Mouse (Mus musculus) lung, embryonic 14.5 days (tissue): ENCODE results near the gene Fam32a. TPM values are rescaled to one million over a fixed set of nuclear protein-coding genes. Genes with fewer than 3 reads are reported as not detected.
A peak's percentile ranks its signal among the peaks of the same experiment; 100 is the strongest.

Experiments
- ATAC-seq: fragments of 200-750 bp; cut with Nextera tagmentation; 2 replicates; pipeline ENCODE4 v1.8.0; 2017; ENCODE audit warnings: mild to moderate bottlenecking, moderate TSS enrichment, moderate library complexity; ENCODE audit not compliant: insufficient read depth
- DNase-seq: peaks from one replicate; pipeline ENCODE4 v3.0.0-alpha.2; 2015
- H3K27ac ChIP-seq: fragments of 300-500 bp; sonication (generic); 2 replicates; pipeline ENCODE4 v1.5.1; 2014; ENCODE audit warnings: low read depth, mild to moderate bottlenecking, moderate library complexity
- H3K27me3 ChIP-seq: fragments of 300-500 bp; sonication (generic); 2 replicates; pipeline ENCODE4 v1.6.1; 2014; ENCODE audit warnings: low read length, control low read depth; ENCODE audit not compliant: insufficient read depth
- H3K36me3 ChIP-seq: fragments of 300-500 bp; sonication (generic); 2 replicates; pipeline ENCODE4 v1.6.1; 2014; ENCODE audit warnings: control low read depth; ENCODE audit not compliant: insufficient read depth
- H3K4me1 ChIP-seq: fragments of 300-500 bp; sonication (generic); 2 replicates; pipeline ENCODE4 v1.6.1; 2014; ENCODE audit warnings: antibody characterized with exemption, control low read depth; ENCODE audit not compliant: insufficient read depth
- H3K4me2 ChIP-seq: fragments of 300-500 bp; sonication (generic); 2 replicates; pipeline ENCODE4 v1.6.1; 2014; ENCODE audit warnings: mild to moderate bottlenecking
- H3K4me3 ChIP-seq: fragments of 300-500 bp; sonication (generic); 2 replicates; pipeline ENCODE4 v1.5.1; 2014; ENCODE audit warnings: low read depth, low read length
- H3K9ac ChIP-seq: fragments of 300-500 bp; sonication (generic); 2 replicates; pipeline ENCODE4 v1.6.1; 2014
- H3K9me3 ChIP-seq: fragments of 300-500 bp; sonication (generic); 2 replicates; pipeline ENCODE4 v1.6.1; 2016; ENCODE audit warnings: low read depth, low read length, control low read depth
- CTCF ChIP-seq: IDR thresholded peaks from 2 replicates; pipeline ENCODE4 v1.5.1; 2016; ENCODE audit warnings: antibody characterized with exemption, low read depth
- WGBS: fragments of 180-500 bp; shearing (Covaris S2); extraction: QIAGEN DNeasy Blood & Tissue Kit; methylation state at CpG from one replicate; pipeline ENCODE4 v1.1.7; 2014; 5-methylcytosine and 5-hydroxymethylcytosine counted together
- polyA plus RNA-seq: library from polyadenylated mRNA; unstranded; fragments of >200 nt; fragmentation: Nextera tagmentation; extraction: Ambion mirVana; gene quantifications from 2 replicates; pipeline ENCODE4 v1.2.1, GENCODE M21; 2014

The Fam32a gene
- polyA plus RNA-seq, 1 experiment from 2014 or later, result 65.3 TPM

DNA sequence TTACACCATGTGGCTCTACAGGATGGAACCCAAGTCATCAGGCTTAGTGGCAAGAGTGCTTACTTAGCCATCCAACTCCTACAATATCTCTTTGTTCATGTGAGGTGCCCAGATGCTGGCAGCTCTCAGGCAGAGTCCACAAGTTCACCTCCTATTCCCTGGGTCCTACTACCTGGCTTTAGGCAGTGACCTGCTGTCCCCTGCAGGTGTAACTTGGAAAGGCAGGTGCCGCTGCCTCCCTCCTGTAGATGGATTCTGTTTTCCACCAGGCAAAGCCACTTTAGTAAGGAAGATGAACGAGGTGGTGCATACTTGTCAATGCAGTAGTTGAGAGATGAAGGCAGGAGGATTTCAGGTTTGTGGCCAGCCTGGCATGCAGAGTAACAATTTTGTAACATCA is 4.5 kb upstream of the Fam32a start:
- ATAC-seq (no peak), DNase-seq (peak; percentile 3)
- H3K27ac ChIP-seq, result no peak overlapping the region
- H3K9me3 ChIP-seq, result no peaks in the 10 kb centered on the region
- no peak overlapping the region for H3K4me2 ChIP-seq
- no peaks in the 10 kb centered on the region for H3K4me1 ChIP-seq
- H3K36me3 ChIP-seq, result no peaks in the 10 kb centered on the region
- no peak overlapping the region for H3K9ac ChIP-seq
- no peak overlapping the region for H3K4me3 ChIP-seq
- no peaks in the 10 kb centered on the region for H3K27me3 ChIP-seq
- WGBS, result 35% methylated on average over 2 of the region's 2 CpGs
- TF ChIP-seq CTCF, result peak; percentile 60

DNA sequence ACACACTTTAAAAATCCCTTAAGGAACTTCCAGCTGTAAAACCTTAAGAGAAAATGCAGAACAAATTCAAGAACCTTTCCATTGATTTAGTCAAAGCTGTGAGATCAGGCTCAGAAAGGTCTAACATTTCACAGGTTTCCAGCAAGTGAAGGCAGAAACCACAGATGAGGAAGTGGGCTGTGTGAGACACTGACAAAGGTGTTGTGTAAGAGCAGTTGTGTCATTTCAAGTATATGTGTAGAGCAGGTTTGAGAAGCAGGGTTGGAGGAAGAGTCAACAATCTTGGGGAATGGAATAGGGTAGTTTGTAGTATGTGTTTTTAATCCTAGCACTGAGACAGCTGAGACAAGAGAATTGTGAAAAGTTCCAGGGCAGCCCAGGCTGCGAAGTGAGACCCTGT is 3.7 kb upstream of the Fam32a start:
- H3K4me2 ChIP-seq, result no peak overlapping the region
- no peaks in the 10 kb centered on the region for H3K9me3 ChIP-seq
- ATAC-seq, result no peak
- no peaks in the 10 kb centered on the region for H3K36me3 ChIP-seq
- 0 out of 2 replicates have a peak, but pooled peaks cover 3% of the 10 kb centered on the region for H3K4me1 ChIP-seq
- TF ChIP-seq CTCF, result no peak
- no peak overlapping the region for H3K27ac ChIP-seq
- no peak for DNase-seq
- 27% methylated on average over 1 of the region's 1 CpGs for WGBS
- H3K4me3 ChIP-seq, result no peak overlapping the region
- H3K9ac ChIP-seq, result no peak overlapping the region
- no peaks in the 10 kb centered on the region for H3K27me3 ChIP-seq

DNA sequence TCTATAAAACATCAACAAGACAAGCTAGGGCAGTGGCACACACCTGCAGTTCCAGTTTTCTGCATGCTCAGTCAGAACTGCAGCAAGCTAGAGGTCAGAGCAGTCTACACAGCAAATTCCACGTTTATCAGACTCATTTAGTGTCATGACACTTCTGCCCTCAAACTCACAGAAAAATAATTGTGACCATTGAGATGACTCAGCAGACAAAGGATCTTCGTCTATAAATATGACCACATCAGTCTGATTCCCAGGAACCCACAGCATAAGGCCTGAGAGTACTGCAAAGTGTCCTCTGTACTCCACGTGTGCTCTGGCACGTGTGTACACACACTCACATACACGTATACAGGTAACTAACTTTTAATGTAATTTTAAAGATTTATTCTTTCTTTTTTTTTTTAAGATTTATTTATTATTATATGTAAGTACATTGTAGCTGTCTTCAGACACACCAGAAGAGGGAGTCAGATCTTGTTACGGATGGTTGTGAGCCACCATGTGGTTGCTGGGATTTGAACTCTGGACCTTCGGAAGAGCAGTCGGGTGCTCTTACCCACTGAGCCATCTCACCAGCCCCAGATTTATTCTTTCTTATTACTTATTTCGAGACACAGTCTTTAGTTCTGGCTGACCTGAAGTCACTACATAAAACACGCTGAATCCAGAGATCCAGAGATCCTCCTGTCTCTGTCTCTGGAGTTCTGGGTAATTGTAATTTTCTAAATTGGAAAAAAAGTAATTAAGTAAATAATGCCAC is 569 bp upstream of the Fam32a start:
- Histone ChIP-seq H3K27me3 (no peaks in the 10 kb centered on the region), H3K9me3 (no peaks in the 10 kb centered on the region), H3K9ac (no peak overlapping the region), H3K4me3 (0 out of 2 replicates have a peak overlapping the region, but pooled peaks have one; percentile 69), H3K27ac (no peak overlapping the region), H3K4me2 (peak overlapping the region; percentile 78), H3K4me1 (0 out of 2 replicates have a peak, but pooled peaks cover 3% of the 10 kb centered on the region), H3K36me3 (peaks cover 28% of the 10 kb centered on the region)
- DNase-seq, result no peak
- WGBS, result 75% methylated on average over 9 of the region's 10 CpGs
- no peak for TF ChIP-seq CTCF
- ATAC-seq, result 0 out of 2 replicates have a peak, but pooled peaks have one; percentile 7

DNA sequence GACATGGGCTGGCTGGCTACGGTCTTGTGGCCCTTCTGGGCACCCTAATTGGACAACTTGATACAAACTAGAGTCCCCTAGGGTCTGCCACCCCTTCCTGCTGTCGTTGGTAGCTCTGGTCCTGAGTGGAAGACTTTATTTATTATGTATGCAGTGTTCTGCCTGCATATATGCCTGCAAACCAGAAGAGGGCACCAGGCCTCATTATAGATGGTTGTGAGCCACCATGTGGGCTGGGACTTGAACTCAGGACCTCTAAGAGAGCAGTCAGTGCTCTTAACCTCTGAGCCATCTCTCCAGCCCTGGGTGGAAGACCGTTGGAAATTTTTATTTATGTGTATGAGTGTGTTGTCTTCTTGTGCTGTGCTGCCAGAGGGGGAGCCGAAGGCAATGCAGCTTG is 1.2 kb downstream of the Fam32a start:
- H3K4me1 ChIP-seq, result 0 out of 2 replicates have a peak, but pooled peaks cover 3% of the 10 kb centered on the region
- H3K27me3 ChIP-seq, result no peaks in the 10 kb centered on the region
- WGBS, result 82% methylated on average over 4 of the region's 4 CpGs
- H3K9me3 ChIP-seq, result no peaks in the 10 kb centered on the region
- DNase-seq, result peak; percentile 3
- H3K27ac ChIP-seq, result no peak overlapping the region
- H3K4me2 ChIP-seq, result peak overlapping the region; percentile 78
- TF ChIP-seq CTCF, result no peak; the same call in 1 of the 2 replicates
- peaks cover 32% of the 10 kb centered on the region for H3K36me3 ChIP-seq
- no peak overlapping the region for H3K9ac ChIP-seq
- ATAC-seq, result no peak
- H3K4me3 ChIP-seq, result peak overlapping the region; percentile 69

DNA sequence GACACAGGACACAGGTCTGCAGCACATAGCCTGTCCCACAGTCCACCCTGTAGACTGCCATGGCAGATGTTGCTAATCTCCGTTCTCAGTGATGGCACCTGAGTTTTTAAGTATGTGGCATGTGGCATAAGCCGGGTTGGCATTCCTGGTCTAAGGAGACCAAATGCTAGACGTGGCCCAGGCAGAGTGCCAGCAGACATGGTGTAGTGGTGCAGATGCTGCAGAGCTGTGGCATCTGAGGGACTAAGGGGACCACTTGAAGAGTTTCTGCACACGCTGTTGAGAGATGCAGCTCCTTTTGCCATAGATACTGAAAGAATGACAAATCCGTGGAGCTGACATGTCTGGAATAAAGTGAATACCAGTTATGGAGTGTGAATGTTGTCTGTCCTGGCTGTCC is 3.1 kb downstream of the Fam32a start:
- Histone ChIP-seq H3K9me3 (no peaks in the 10 kb centered on the region), H3K27me3 (no peaks in the 10 kb centered on the region), H3K27ac (no peak overlapping the region), H3K4me2 (no peak overlapping the region), H3K4me3 (no peak overlapping the region), H3K9ac (no peak overlapping the region), H3K4me1 (0 out of 2 replicates have a peak, but pooled peaks cover 3% of the 10 kb centered on the region), H3K36me3 (peaks cover 32% of the 10 kb centered on the region)
- no peak for ATAC-seq
- 79% methylated on average over 5 of the region's 5 CpGs for WGBS
- no peak for DNase-seq
- TF ChIP-seq CTCF, result no peak

DNA sequence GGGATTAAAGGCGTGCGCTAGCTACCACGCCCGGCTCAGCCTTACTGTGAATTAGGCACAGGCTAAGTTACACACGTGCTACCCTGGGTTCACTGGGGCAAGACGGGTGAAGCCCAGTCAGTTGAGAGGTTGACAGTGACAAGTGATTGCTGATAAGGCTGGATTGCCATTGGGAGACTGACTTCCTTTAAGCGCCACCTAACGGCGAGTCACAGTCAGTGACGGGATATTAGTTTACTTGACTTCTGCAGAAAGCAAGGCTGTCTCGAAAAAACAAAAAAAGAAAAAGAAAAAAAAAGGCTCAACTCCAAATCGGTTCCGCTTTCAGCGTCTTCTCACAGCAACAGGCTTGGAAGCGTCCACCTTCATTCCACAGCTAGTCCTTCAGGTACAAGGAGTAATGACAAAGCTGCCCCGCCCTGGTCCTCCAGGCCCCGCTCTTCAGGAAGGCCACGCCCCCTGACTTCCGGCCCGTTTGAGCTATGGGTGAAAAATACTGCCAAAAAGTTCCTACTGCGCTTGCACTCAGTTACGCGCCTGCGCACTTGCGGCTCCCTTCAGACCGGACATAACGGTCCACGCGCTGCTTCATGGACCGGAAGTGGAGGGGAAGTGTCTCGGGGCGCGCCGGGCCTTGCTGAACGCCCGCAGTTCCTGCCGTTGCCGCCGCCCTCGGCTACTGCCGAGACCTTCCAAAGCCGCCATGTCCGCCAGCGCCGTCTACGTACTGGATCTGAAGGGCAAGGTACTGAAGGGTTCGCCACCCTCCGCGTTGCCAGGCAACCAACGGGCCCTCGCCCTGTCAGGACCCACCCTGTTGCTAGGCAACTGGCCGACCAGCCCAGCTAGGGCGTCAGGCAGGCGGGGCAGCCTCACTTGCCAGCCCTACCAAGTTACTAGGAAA is 20.2 kb downstream of the Fam32a start, which contains the start of gene Ap1m1:
TSS of gene Ap1m1 (plus strand) at position 520 of the 904 bp plus-strand sequence.
- Histone ChIP-seq H3K4me3 (peak within 1 kb of the TSS; percentile 66), H3K36me3 (peaks cover 9% of the 10 kb centered on the region; the same call in 1 of the 2 replicates), H3K4me2 (peak within 1 kb of the TSS; percentile 68), H3K4me1 (no peaks in the 10 kb centered on the region; the same call in 1 of the 2 replicates), H3K27ac (peak within 1 kb of the TSS; percentile 91), H3K27me3 (no peaks in the 10 kb centered on the region), H3K9ac (peak within 1 kb of the TSS; percentile 58), H3K9me3 (no peaks in the 10 kb centered on the region)
- under 1% methylated on average over 54 of the region's 54 CpGs for WGBS
- TF ChIP-seq CTCF, result peak; percentile 83
- DNase-seq (peak; percentile 100), ATAC-seq (peak; percentile 95)
